Mouse (Mus musculus): Measurements from ENCODE around the gene Foxp1.

DNA sequence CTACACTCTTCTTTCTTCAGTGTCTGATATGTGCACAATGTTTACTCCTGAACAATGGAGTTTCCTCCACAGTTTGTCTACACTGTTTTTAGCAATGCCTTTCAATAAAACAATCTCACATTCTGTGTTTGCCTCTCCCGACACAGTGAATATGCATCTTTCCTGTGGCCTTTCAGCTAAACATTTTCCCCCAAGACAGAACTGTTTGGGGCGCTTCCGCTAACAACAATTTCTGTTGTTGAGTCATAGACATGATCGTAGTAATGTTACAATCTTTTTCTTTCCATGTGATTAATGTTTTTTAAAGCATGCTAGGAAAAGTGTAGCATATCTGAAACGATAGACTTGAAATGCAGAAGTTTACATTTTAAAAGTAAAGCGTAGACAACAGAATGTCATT is 194.4 kb downstream of the Foxp1 start:
- TF ChIP-seq CTCF (IDR thresholded peaks at IDR 0.05; ENCODE audit: borderline replicate concordance, extremely low read depth, insufficient read depth, insufficient read length) = no peak
- TF ChIP-seq POLR2A (IDR thresholded peaks at IDR 0.05; ENCODE audit: borderline replicate concordance, extremely low read depth, insufficient read depth, insufficient read length, poor library complexity, severe bottlenecking) = no peak

Data from brain, embryonic 14.5 days (tissue).